Mouse (Mus musculus) kidney, embryonic 14.5 days (tissue): Measurements from ENCODE around the gene Eif4enif1. TPM values are rescaled to one million over a fixed set of nuclear protein-coding genes. Genes with fewer than 3 reads are reported as not detected.
A peak's percentile ranks its signal among the peaks of the same experiment; 100 is the strongest.

Source experiments
- ATAC-seq: fragments of 200-750 bp; cut with Nextera tagmentation; 2 replicates; pipeline ENCODE4 v1.8.0; 2017; ENCODE audit warnings: moderate number of reproducible peaks, mild to moderate bottlenecking, moderate TSS enrichment, moderate library complexity; ENCODE audit not compliant: low FRiP score, low TSS enrichment
- H3K27ac ChIP-seq: fragments of 300-500 bp; sonication (generic); 2 replicates; pipeline ENCODE4 v1.5.1; 2014; ENCODE audit warnings: low read depth, mild to moderate bottlenecking, low read length, moderate library complexity, mixed read lengths
- H3K27me3 ChIP-seq: fragments of 300-500 bp; sonication (generic); 2 replicates; pipeline ENCODE4 v1.6.1; 2014; ENCODE audit warnings: mild to moderate bottlenecking, low read length; ENCODE audit not compliant: control insufficient read depth, insufficient read depth
- H3K36me3 ChIP-seq: fragments of 300-500 bp; sonication (generic); 2 replicates; pipeline ENCODE4 v1.6.1; 2014; ENCODE audit warnings: low read length, mixed read lengths; ENCODE audit not compliant: control insufficient read depth, insufficient read depth
- H3K4me1 ChIP-seq: fragments of 300-500 bp; sonication (generic); 2 replicates; pipeline ENCODE4 v1.6.1; 2014; ENCODE audit warnings: low read length, mixed read lengths; ENCODE audit not compliant: control insufficient read depth, insufficient read depth
- H3K4me2 ChIP-seq: fragments of 300-500 bp; sonication (generic); replicated peaks from 2 replicates; pipeline ENCODE4 v1.6.1; 2014; ENCODE audit warnings: low read depth, mild to moderate bottlenecking, low read length
- H3K4me3 ChIP-seq: fragments of 300-500 bp; sonication (generic); 2 replicates; pipeline ENCODE4 v1.5.1; 2014; ENCODE audit warnings: mild to moderate bottlenecking, low read length
- H3K9ac ChIP-seq: fragments of 300-500 bp; sonication (generic); 2 replicates; pipeline ENCODE4 v1.6.1; 2014; ENCODE audit warnings: low read depth, mild to moderate bottlenecking, low read length, moderate library complexity
- H3K9me3 ChIP-seq: fragments of 300-500 bp; sonication (generic); 2 replicates; pipeline ENCODE4 v1.6.1; 2016; ENCODE audit warnings: low read length; ENCODE audit not compliant: control insufficient read depth
- WGBS: fragments of 180-500 bp; shearing (Covaris S2); extraction: QIAGEN DNeasy Blood & Tissue Kit; methylation state at CpG from one replicate; pipeline ENCODE4 v1.1.7; 2014; 5-methylcytosine and 5-hydroxymethylcytosine counted together
- polyA plus RNA-seq: library from polyadenylated mRNA; unstranded; fragments of >200 nt; fragmentation: Nextera tagmentation; extraction: Ambion mirVana; gene quantifications from 2 replicates; pipeline ENCODE4 v1.2.1, GENCODE M21; 2014

Eif4enif1 gene
- polyA plus RNA-seq, 1 experiment from 2014 or later = 65.8 TPM

DNA sequence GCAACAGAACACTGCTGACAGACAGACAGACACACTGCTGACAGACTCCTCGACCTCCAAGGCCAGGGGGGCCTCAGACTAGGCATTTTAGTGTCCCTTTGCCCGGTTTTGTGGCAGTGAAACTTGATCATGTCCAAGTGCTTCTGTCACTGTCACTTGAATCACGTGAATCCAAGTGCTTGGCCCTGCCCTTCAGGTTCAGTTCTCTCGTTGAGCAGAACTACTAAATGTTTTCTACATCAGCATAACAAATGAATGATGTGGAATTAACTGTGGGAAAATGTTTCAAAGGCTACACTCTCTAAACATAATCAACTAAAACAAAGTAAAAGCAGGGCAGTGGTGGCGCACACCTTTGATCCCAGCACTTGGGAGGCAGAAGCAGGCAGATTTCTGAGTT, 76.2 kb downstream of the Eif4enif1 start:
- H3K9me3 ChIP-seq = peaks cover 5% of the 10 kb centered on the region; the same call in 1 of the 2 replicates
- no peaks in the 10 kb centered on the region for H3K36me3 ChIP-seq
- WGBS = 52% methylated on average over 5 of the region's 5 CpGs
- H3K9ac ChIP-seq = no peak overlapping the region
- no peaks in the 10 kb centered on the region for H3K27me3 ChIP-seq
- no peak overlapping the region for H3K4me2 ChIP-seq
- no peak overlapping the region for H3K4me3 ChIP-seq
- H3K27ac ChIP-seq = no peak overlapping the region
- H3K4me1 ChIP-seq = no peaks in the 10 kb centered on the region
- no peak for ATAC-seq

DNA sequence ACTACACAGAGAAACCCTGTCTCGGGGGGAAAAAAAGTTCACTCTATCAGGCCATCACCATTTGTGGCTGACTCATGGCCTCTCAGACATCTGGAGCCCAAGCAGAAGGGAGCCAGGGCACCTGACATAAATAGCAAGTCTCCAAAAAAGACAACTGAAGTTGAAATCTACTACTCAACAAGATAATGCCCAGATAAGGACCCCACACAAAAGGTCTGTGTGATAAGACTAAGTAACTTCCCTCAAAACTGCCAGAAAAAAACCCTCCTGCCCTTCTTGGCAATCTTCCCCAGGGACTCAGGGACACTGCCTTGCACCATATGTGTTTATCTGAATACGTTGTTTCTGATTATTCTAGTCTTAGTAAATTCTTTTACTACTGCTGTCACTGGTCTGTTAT, 77.5 kb downstream of the Eif4enif1 start:
- H3K4me3 ChIP-seq = no peak overlapping the region
- no peak overlapping the region for H3K27ac ChIP-seq
- no peaks in the 10 kb centered on the region for H3K27me3 ChIP-seq
- H3K36me3 ChIP-seq = no peaks in the 10 kb centered on the region
- ATAC-seq = no peak
- H3K9ac ChIP-seq = no peak overlapping the region
- WGBS = 84% methylated on average over 2 of the region's 2 CpGs
- peaks cover 5% of the 10 kb centered on the region; the same call in 1 of the 2 replicates for H3K9me3 ChIP-seq
- H3K4me1 ChIP-seq = no peaks in the 10 kb centered on the region
- H3K4me2 ChIP-seq = no peak overlapping the region

DNA sequence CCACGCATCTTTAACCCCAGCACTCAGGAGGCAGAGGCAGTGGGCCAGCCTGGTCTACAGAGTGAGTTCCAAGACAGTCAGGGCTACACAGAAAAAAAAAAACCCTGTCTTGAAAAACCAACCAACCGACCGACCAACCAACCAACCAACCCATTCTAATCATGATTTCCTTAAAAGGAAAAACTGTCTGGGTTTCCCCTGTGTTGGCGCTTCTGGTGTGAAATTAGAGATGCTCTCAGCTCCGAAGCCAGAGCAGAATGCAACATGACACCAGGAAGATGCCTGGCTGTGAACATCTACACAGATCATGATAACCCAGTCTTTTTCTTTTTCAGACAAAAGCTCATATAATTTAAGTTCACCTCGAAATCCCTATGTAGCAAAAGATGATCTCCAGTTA, 80.7 kb downstream of the Eif4enif1 start:
- Histone ChIP-seq H3K27me3 (no peaks in the 10 kb centered on the region), H3K4me3 (no peak overlapping the region), H3K4me1 (peaks cover 5% of the 10 kb centered on the region; the same call in 1 of the 2 replicates), H3K9ac (no peak overlapping the region), H3K27ac (no peak overlapping the region), H3K9me3 (peaks cover 5% of the 10 kb centered on the region; the same call in 1 of the 2 replicates), H3K4me2 (no peak overlapping the region), H3K36me3 (no peaks in the 10 kb centered on the region)
- WGBS = 64% methylated on average over 6 of the region's 6 CpGs
- no peak for ATAC-seq

DNA sequence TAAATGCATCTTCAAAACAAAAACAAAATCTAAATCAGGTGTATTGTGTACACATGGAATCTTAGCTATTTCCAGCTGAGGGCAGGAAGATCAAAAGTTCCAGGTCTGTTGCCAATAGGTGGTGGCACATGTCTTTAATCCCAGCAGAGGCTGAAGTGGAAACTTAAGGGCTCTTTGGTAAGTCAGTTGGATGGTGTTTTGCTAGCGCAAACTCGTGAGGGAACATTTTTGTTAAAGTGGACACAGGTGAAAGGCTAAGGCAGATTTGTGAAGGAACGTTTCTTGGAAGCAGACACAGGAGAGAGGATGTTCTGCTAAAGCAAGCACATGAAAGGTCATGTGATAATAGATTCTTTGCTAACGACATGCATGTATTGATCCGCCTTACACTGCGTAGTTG, 81.5 kb downstream of the Eif4enif1 start:
- no peak overlapping the region for H3K4me3 ChIP-seq
- no peak for ATAC-seq
- no peak overlapping the region for H3K9ac ChIP-seq
- no peak overlapping the region for H3K27ac ChIP-seq
- peaks cover 9% of the 10 kb centered on the region for H3K4me1 ChIP-seq
- H3K36me3 ChIP-seq = no peaks in the 10 kb centered on the region
- H3K9me3 ChIP-seq = peaks cover 5% of the 10 kb centered on the region; the same call in 1 of the 2 replicates
- no peaks in the 10 kb centered on the region for H3K27me3 ChIP-seq
- 92% methylated on average over 6 of the region's 6 CpGs for WGBS
- no peak overlapping the region for H3K4me2 ChIP-seq

DNA sequence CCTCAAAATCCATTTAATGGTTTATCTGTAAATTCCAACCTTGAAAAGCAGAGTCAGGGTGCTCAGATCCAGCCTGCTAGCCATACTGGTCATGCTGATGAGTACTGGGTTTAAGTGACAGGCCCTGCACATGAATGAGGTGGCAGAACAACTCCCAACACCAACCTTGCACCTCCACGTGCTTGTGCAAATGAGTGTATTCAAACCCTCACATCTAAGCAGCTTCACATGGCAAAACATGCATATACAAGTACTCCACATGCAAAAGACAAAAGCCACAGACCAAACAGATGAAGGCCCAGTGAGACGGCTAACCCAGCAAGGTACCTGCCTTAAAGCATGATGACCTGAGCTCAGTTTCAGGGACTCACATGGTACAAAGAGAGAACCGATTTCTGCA, 83.7 kb downstream of the Eif4enif1 start:
- H3K36me3 ChIP-seq = no peaks in the 10 kb centered on the region
- H3K9ac ChIP-seq = no peak overlapping the region
- H3K4me2 ChIP-seq = no peak overlapping the region
- H3K4me1 ChIP-seq = peaks cover 9% of the 10 kb centered on the region
- no peaks in the 10 kb centered on the region for H3K27me3 ChIP-seq
- 91% methylated on average over 3 of the region's 3 CpGs for WGBS
- no peak for ATAC-seq
- peaks cover 5% of the 10 kb centered on the region; the same call in 1 of the 2 replicates for H3K9me3 ChIP-seq
- no peak overlapping the region for H3K27ac ChIP-seq
- no peak overlapping the region for H3K4me3 ChIP-seq

DNA sequence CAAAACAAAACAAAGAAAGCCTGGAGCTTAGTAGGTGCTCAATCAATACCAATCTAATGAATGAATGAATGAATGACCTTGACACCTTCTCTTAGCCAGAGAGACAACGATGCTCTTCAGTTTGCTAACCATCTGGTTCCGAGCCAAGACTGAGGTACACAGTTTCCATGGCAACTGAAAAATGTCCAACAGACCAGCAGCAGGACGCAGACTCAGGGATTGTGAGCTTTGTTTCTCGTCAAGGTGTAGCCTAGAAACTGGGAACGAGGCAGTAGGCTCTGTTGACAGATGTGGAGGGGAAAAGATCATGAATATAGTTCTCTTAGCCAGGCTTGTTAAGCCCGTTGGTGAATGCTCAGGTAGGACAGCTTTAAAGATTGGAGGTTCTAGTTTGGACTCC, 84.9 kb downstream of the Eif4enif1 start:
- no peak overlapping the region for H3K4me3 ChIP-seq
- no peak overlapping the region for H3K9ac ChIP-seq
- H3K4me2 ChIP-seq = no peak overlapping the region
- peaks cover 9% of the 10 kb centered on the region for H3K4me1 ChIP-seq
- ATAC-seq = no peak
- WGBS = 67% methylated on average over 6 of the region's 6 CpGs
- no peaks in the 10 kb centered on the region for H3K36me3 ChIP-seq
- peak overlapping the region; percentile 100 for H3K27ac ChIP-seq
- H3K27me3 ChIP-seq = no peaks in the 10 kb centered on the region
- H3K9me3 ChIP-seq = no peaks in the 10 kb centered on the region

DNA sequence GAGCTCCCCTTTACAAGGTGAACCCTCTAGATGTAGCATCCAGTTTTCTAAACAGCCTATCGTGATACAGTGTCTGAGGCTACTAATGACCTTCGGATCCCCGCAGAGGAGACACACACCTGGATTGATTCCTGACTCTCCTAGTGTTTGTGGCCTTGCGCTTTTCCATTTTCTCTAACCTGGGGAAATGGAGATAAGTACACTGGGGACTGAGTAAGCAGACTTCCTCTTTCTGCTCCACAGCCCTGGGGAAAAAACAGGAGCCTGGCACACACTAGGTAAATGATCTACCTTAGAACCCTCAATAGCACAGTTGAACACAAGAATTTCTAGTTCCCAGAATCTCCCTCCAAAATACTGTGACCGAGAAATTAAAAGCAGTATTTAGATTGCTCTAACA, 85.7 kb downstream of the Eif4enif1 start:
- peaks cover 9% of the 10 kb centered on the region for H3K4me1 ChIP-seq
- no peaks in the 10 kb centered on the region for H3K27me3 ChIP-seq
- ATAC-seq = no peak
- H3K36me3 ChIP-seq = no peaks in the 10 kb centered on the region; the same call in 1 of the 2 replicates
- no peaks in the 10 kb centered on the region for H3K9me3 ChIP-seq
- H3K9ac ChIP-seq = peak overlapping the region; percentile 97; the same call in 1 of the 2 replicates
- H3K4me2 ChIP-seq = peak overlapping the region; percentile 98
- peak overlapping the region; percentile 100 for H3K27ac ChIP-seq
- 55% methylated on average over 5 of the region's 5 CpGs for WGBS
- peak overlapping the region; percentile 89; the same call in 1 of the 2 replicates for H3K4me3 ChIP-seq

DNA sequence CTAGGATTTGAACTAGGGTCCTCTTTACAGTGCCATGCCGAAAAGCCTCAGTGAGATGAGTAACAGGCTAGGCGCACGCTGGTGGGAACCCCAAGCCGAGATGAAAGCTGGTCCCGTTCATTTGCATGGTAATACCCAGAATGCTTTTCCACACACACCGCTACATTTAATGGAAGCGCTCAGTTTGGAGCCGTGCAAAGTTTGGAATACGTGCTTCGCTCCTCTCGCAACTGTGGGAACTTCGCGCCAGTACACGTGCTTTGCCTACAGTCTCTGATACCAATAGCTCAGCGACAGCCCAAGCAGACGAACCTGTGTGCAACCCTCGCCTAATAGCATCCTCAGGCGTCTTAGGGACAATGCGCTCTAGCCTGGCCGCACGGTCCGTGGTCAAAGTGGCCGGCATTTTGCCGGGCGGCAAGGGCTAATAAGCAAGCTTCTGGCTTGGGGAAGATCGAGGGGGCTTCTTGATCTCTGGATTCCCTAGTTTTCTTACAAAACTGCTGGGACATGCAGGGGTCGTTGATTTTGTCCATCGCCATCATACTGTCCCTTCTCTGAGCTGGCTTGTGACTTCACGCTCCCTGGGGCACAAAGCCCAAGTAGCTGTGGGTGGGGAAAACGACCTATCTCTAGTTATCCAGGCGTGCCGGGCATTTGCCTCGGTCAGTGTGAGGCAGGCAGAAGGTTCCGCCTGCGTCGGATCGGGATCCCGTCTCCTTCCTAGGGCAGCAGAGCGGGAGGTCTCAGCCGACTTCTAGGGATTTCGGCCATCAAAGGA, 86.5 kb downstream of the Eif4enif1 start, which contains the start of gene Patz1:
Gene Patz1 (plus strand): TSS at position 354 of the 781 bp plus-strand sequence.
- Histone ChIP-seq H3K27me3 (no peaks in the 10 kb centered on the region), H3K4me1 (peaks cover 15% of the 10 kb centered on the region), H3K36me3 (peaks cover 8% of the 10 kb centered on the region), H3K9ac (peak within 1 kb of the TSS; percentile 97), H3K9me3 (no peaks in the 10 kb centered on the region), H3K27ac (peak within 1 kb of the TSS; percentile 100), H3K4me2 (peak within 1 kb of the TSS; percentile 98), H3K4me3 (peak within 1 kb of the TSS; percentile 89)
- peak; percentile 49 for ATAC-seq
- under 1% methylated on average over 41 of the region's 41 CpGs for WGBS

DNA sequence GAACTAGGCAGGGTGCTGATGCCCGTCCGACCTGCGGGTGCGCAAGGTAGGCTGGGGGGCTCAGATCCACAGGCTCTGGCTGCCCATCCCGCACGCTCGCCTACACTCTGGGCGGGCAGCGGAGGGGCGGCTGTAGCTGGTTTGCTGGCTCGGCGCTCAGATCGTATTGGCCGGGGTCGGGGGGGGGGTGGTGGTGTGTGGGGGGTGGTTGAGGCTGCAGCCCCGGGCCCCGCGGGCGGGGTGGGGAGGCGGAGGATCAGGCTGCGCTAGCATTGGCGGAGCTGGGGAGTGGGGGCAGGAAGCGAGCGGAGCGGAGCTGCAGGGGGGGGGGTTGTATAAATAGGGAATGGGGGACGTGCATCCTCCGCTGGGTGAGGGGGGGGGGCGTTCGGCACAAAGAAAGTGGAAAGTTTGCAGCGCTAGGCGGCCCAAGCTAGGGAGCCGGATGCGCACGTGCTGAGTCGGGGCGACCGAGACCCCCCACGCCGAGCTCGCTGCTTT, 87.2 kb downstream of the Eif4enif1 start:
- Histone ChIP-seq H3K27me3 (no peaks in the 10 kb centered on the region), H3K9me3 (no peaks in the 10 kb centered on the region), H3K4me2 (peak overlapping the region; percentile 98)

More for the DNA sequence above, 87.2 kb downstream of the Eif4enif1 start:
- H3K27ac ChIP-seq = peak overlapping the region; percentile 100
- 0% methylated on average over 35 of the region's 40 CpGs for WGBS
- peak overlapping the region; percentile 89 for H3K4me3 ChIP-seq
- H3K4me1 ChIP-seq = peaks cover 21% of the 10 kb centered on the region
- peak overlapping the region; percentile 97 for H3K9ac ChIP-seq
- ATAC-seq = peak; percentile 85
- peaks cover 14% of the 10 kb centered on the region for H3K36me3 ChIP-seq
